Mouse (Mus musculus): ENCODE data around the gene Vmn1r52. TPM values are rescaled to one million over a fixed set of nuclear protein-coding genes. Genes with fewer than 3 reads are reported as not detected.

The Vmn1r52 gene
- not detected in 2 replicates for polyA plus RNA-seq (2012; rRNA removed)

DNA sequence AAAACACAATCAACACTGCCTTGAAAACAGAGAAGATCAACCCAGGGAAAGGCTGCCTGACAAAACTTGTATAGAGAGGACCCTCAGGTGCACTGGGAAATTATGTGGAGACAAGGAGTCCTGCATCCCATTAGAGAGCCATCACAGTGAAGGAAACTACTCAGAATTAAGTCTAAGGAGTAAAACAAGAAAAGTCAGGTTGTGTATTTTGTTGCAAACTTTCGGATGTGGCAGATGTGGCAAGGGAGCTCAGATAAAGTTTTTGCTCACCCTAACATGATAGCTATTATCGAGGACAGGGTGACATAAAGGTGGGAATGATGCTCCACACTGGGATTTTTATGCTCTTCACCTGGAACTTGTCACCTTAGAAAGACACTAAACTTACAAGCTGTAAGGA, at the start of gene Vmn1r52:
TSS of gene Vmn1r52 (plus strand) at position 301 of the 400 bp plus-strand sequence.

DNA sequence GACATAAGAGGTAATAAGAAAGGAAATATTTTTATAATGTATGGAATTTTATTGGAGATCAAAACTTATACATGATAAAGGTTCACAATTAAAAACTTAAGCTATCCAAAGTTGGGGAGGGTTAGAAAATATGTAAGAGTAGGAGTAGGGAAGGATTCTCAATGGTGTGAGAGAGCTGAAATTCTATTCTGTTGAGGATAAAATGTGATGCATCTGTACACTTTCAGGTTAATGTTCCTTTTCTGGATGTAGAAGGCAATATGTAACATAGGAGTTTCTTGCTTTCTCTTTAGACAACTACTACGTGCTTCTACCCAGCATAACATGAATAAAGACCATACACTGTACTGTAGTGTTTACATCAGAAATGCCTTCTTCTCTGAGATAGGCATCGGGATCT, 27.9 kb downstream of the Vmn1r52 start, which contains the start of gene V1ra8:
TSS of gene V1ra8 (plus strand) at position 301 of the 400 bp plus-strand sequence.

DNA sequence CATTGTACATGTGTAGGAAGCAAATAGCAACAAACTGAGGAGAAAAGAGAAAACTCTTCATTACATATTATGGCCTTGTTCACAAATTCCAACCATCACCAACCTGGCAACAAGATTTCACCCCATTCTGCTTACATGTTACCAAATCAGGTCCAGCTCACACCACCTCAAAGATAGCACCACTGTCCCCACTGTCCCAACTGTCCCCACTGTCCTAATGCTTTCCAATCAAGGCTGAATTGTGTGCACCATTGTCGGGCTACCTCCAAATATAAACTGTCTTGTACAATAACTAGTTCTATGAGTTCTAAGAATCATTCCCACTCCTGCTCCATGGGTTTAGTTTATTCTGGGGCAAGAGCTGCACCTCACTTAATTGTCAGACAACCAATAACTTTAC, 49.7 kb downstream of the Vmn1r52 start, which contains the start of gene Vmn1r53:
TSS of gene Vmn1r53 (minus strand) at position 101 of the 400 bp plus-strand sequence.

Other genes starting within 250 kb of the Vmn1r52 start
- not detected in 2 replicates for gene Vmn1r45, start 234.2 kb upstream of the Vmn1r52 start, polyA plus RNA-seq (2012; rRNA removed)
- gene Vmn1r46, start 205.5 kb upstream of the Vmn1r52 start, polyA plus RNA-seq (2012; rRNA removed), result not detected in 2 replicates
- gene Vmn1r47, start 158.7 kb upstream of the Vmn1r52 start, polyA plus RNA-seq (2012; rRNA removed), result not detected in 2 replicates
- not detected in 2 replicates for gene Vmn1r48, start 138.0 kb upstream of the Vmn1r52 start, polyA plus RNA-seq (2012; rRNA removed)
- not detected in 2 replicates for gene Vmn1r49, start 96.3 kb upstream of the Vmn1r52 start, polyA plus RNA-seq (2012; rRNA removed)
- gene Vmn1r50, start 73.4 kb upstream of the Vmn1r52 start, polyA plus RNA-seq (2012; rRNA removed), result not detected in 2 replicates
- not detected in 2 replicates for gene Vmn1r51, start 52.2 kb upstream of the Vmn1r52 start, polyA plus RNA-seq (2012; rRNA removed)
- gene V1ra8, start 28.0 kb downstream of the Vmn1r52 start, polyA plus RNA-seq (2012; rRNA removed), result not detected in 2 replicates
- 0.05 TPM in 1 of 2 replicates, not detected in the other for gene Vmn1r53, start 49.6 kb downstream of the Vmn1r52 start, polyA plus RNA-seq (2012; rRNA removed)
- gene Vmn1r54, start 71.5 kb downstream of the Vmn1r52 start, polyA plus RNA-seq (2012; rRNA removed), result not detected in 2 replicates
- not detected in 2 replicates for gene BC048671, start 126.4 kb downstream of the Vmn1r52 start, polyA plus RNA-seq (2012; rRNA removed)
- gene Chst13, start 150.4 kb downstream of the Vmn1r52 start, polyA plus RNA-seq (2012; rRNA removed), result 0.45 and 0.82 TPM in 2 replicates
- gene Uroc1, start 158.5 kb downstream of the Vmn1r52 start, polyA plus RNA-seq (2012; rRNA removed), result 0.17 and 0.23 TPM in 2 replicates
- gene Zxdc, start 194.7 kb downstream of the Vmn1r52 start, polyA plus RNA-seq (2012; rRNA removed), result 8.5 and 12.2 TPM in 2 replicates